Mouse (Mus musculus) cerebellum, adult 2 months (tissue): ENCODE measurements at regions not wholly inside any gene's neighbourhood (a gene's known extent, or its start where the extent isn't known, plus 50 kb on each side); places are given as distances from the start of the nearest gene placed in this dataset.

ENCODE experiments used
- DNase-seq, 2 experiments: peaks; one replicate each; pipeline ENCODE4 v3.0.0; 2021
- H3K27ac ChIP-seq: fragments of 200-500 bp; 2 replicates; pipeline ENCODE4 v1.5.1; 2012; ENCODE audit warnings: low read length, control low read depth, inconsistent platforms; ENCODE audit not compliant: insufficient read depth
- H3K27me3 ChIP-seq: fragments of 200-500 bp; 2 replicates; pipeline ENCODE4 v1.6.1; 2012; ENCODE audit warnings: inconsistent platforms, mild to moderate bottlenecking, low read length, moderate library complexity; ENCODE audit not compliant: control insufficient read depth, insufficient read depth
- H3K4me1 ChIP-seq: fragments of 200-500 bp; 2 replicates; pipeline ENCODE4 v1.6.1; 2011; ENCODE audit warnings: low read length; ENCODE audit not compliant: control insufficient read depth, insufficient read depth
- H3K4me3 ChIP-seq: fragments of 200-500 bp; replicated peaks from 2 replicates; pipeline ENCODE3; 2011; ENCODE audit warnings: mild to moderate bottlenecking, low read depth, low read length, control low read depth; ENCODE audit not compliant: insufficient read depth
- CTCF ChIP-seq: fragments of 200-500 bp; IDR thresholded peaks from 2 replicates; pipeline ENCODE4 v1.5.1; 2011; ENCODE audit warnings: low read depth, mild to moderate bottlenecking, control low read depth, low read length, moderate library complexity, borderline replicate concordance; ENCODE audit not compliant: insufficient read depth
- POLR2A ChIP-seq: fragments of 200-500 bp; IDR thresholded peaks from 2 replicates; pipeline ENCODE4 v1.6.1; 2011; ENCODE audit warnings: low read length, control low read depth, borderline replicate concordance; ENCODE audit not compliant: insufficient read depth
- WGBS: fragments of 180-500 bp; shearing (Covaris S2); methylation state at CpG from one replicate; pipeline ENCODE4 v1.1.7; 2018; 5-methylcytosine and 5-hydroxymethylcytosine counted together

GRCm38 (mm10) chr11:79749755-79750434 is 158.9 kb downstream of the Rab11fip4 start:
- 67% methylated on average over 7 of the region's 7 CpGs for WGBS
- TF ChIP-seq CTCF: no peak
- TF ChIP-seq POLR2A: no peak

GRCm38 (mm10) chr11:79749141-79749540 is 158.1 kb downstream of the Rab11fip4 start:
- H3K4me3 ChIP-seq: no peak overlapping the region
- 97% methylated on average over 10 of the region's 10 CpGs for WGBS
- no peak overlapping the region for H3K27ac ChIP-seq
- H3K4me1 ChIP-seq: no peaks in the 10 kb centered on the region
- TF ChIP-seq POLR2A: no peak
- TF ChIP-seq CTCF: no peak
- DNase-seq: no peak
- no peaks in the 10 kb centered on the region for H3K27me3 ChIP-seq

More at GRCm38 (mm10) chr11:79749755-79750434, 158.9 kb downstream of the Rab11fip4 start:
- Histone ChIP-seq H3K4me3 (no peak overlapping the region), H3K27ac (no peak overlapping the region), H3K27me3 (no peaks in the 10 kb centered on the region), H3K4me1 (no peaks in the 10 kb centered on the region)
- no peak for DNase-seq

- no peaks in the 10 kb centered on the region for H3K27me3 ChIP-seq
- TF ChIP-seq CTCF (no peak), POLR2A (no peak)
- no peaks in the 10 kb centered on the region for H3K4me1 ChIP-seq
- H3K27ac ChIP-seq: no peak overlapping the region
- 96% methylated on average over 7 of the region's 7 CpGs for WGBS
- H3K4me3 ChIP-seq: no peak overlapping the region
- no peak for DNase-seq
Measured at GRCm38 (mm10) chr11:79748606-79749125, 157.7 kb downstream of the Rab11fip4 start.

- DNase-seq: no peak
- no peak overlapping the region for H3K27ac ChIP-seq
- no peak overlapping the region for H3K4me3 ChIP-seq
- 44% methylated on average over 6 of the region's 6 CpGs for WGBS
- TF ChIP-seq POLR2A (no peak), CTCF (no peak)
- no peaks in the 10 kb centered on the region for H3K27me3 ChIP-seq
- H3K4me1 ChIP-seq: no peaks in the 10 kb centered on the region
Measured at GRCm38 (mm10) chr11:79747801-79748200, 156.8 kb downstream of the Rab11fip4 start.
